Mouse (Mus musculus) heart, embryonic 11.5 days (tissue): ENCODE results near the gene Mettl6. TPM values are rescaled to one million over a fixed set of nuclear protein-coding genes. Genes with fewer than 3 reads are reported as not detected.

ENCODE experiments used
- ATAC-seq: fragments of 200-750 bp; cut with Nextera tagmentation; replicated peaks from 2 replicates; pipeline ENCODE4 v1.8.0; 2017; ENCODE audit warnings: moderate library complexity; ENCODE audit not compliant: insufficient number of reproducible peaks, low FRiP score, low TSS enrichment
- H3K27ac ChIP-seq: fragments of 300-500 bp; sonication (generic); 2 replicates; pipeline ENCODE4 v1.5.1; 2014; ENCODE audit warnings: mild to moderate bottlenecking, low read depth, low read length
- H3K27me3 ChIP-seq: fragments of 300-500 bp; sonication (generic); 2 replicates; pipeline ENCODE4 v1.6.1; 2014; ENCODE audit warnings: mild to moderate bottlenecking, low read length, mixed read lengths; ENCODE audit not compliant: control insufficient read depth, insufficient read depth
- H3K36me3 ChIP-seq: fragments of 300-500 bp; sonication (generic); 2 replicates; pipeline ENCODE4 v1.6.1; 2014; ENCODE audit warnings: mild to moderate bottlenecking, low read length, moderate library complexity, mixed read lengths; ENCODE audit not compliant: control insufficient read depth, insufficient read depth
- H3K4me1 ChIP-seq: fragments of 300-500 bp; sonication (generic); 2 replicates; pipeline ENCODE4 v1.6.1; 2014; ENCODE audit warnings: low read length; ENCODE audit not compliant: control insufficient read depth, insufficient read depth
- H3K4me2 ChIP-seq: fragments of 300-500 bp; sonication (generic); 2 replicates; pipeline ENCODE4 v1.6.1; 2014; ENCODE audit warnings: mild to moderate bottlenecking, moderate library complexity
- H3K4me3 ChIP-seq: fragments of 300-500 bp; sonication (generic); 2 replicates; pipeline ENCODE4 v1.5.1; 2014; ENCODE audit warnings: low read depth, low read length
- H3K9ac ChIP-seq: fragments of 300-500 bp; sonication (generic); 2 replicates; pipeline ENCODE4 v1.6.1; 2014; ENCODE audit warnings: mild to moderate bottlenecking, low read depth, low read length, moderate library complexity
- H3K9me3 ChIP-seq: fragments of 300-500 bp; sonication (generic); replicated peaks from 2 replicates; pipeline ENCODE4 v1.6.1; 2016; ENCODE audit warnings: low read length; ENCODE audit not compliant: control insufficient read depth
- WGBS: fragments of 180-500 bp; shearing (Covaris S2); extraction: QIAGEN DNeasy Blood & Tissue Kit; methylation state at CpG from one replicate; pipeline ENCODE4 v1.1.7; 2014; ENCODE audit not compliant: insufficient replicate concordance; 5-methylcytosine and 5-hydroxymethylcytosine counted together
- polyA plus RNA-seq: library from polyadenylated mRNA; unstranded; fragments of >200 nt; fragmentation: Nextera tagmentation; extraction: Ambion mirVana; gene quantifications from 2 replicates; pipeline ENCODE4 v1.2.1, GENCODE M21; 2014

Gene Mettl6
- polyA plus RNA-seq, 1 experiment from 2014 or later, result 52.2 TPM

- Histone ChIP-seq H3K27me3 (no peaks in the 10 kb centered on the region), H3K36me3 (peaks cover 11% of the 10 kb centered on the region; the same call in 1 of the 2 replicates), H3K4me2 (peak within 1 kb of the TSS; percentile 94), H3K27ac (peak within 1 kb of the TSS; percentile 90), H3K4me1 (peaks cover 18% of the 10 kb centered on the region), H3K9me3 (no peaks in the 10 kb centered on the region), H3K4me3 (peak within 1 kb of the TSS; percentile 98), H3K9ac (peak within 1 kb of the TSS; percentile 98)
- 1% methylated on average over 37 of the region's 37 CpGs for WGBS
- peak; percentile 58 for ATAC-seq
These were observed 378 bp downstream of the Mettl6 start, which contains the start of gene Eaf1 for GRCm38 (mm10) chr14:31494349-31494974. Gene Eaf1, plus strand, starts transcription at chr14:31494399.

- Histone ChIP-seq H3K4me3 (peak overlapping the region; percentile 98), H3K36me3 (peaks cover 11% of the 10 kb centered on the region; the same call in 1 of the 2 replicates), H3K4me1 (peaks cover 18% of the 10 kb centered on the region), H3K4me2 (peak overlapping the region; percentile 94), H3K9me3 (no peaks in the 10 kb centered on the region), H3K27ac (no peak overlapping the region), H3K27me3 (no peaks in the 10 kb centered on the region), H3K9ac (peak overlapping the region; percentile 98)
- ATAC-seq, result no peak
- 42% methylated on average over 9 of the region's 9 CpGs for whole genome bisulfite sequencing
These were observed 939 bp downstream of the Mettl6 start for GRCm38 (mm10) chr14:31493901-31494300.

GRCm38 (mm10) chr14:31488055-31488454 lies 6.8 kb downstream of the Mettl6 start:
- no peaks in the 10 kb centered on the region for H3K27me3 ChIP-seq
- no peaks in the 10 kb centered on the region for H3K4me1 ChIP-seq
- no peak overlapping the region for H3K27ac ChIP-seq
- H3K4me3 ChIP-seq, result no peak overlapping the region
- H3K9ac ChIP-seq, result no peak overlapping the region
- H3K36me3 ChIP-seq, result peaks cover 27% of the 10 kb centered on the region
- no peak for ATAC-seq
- WGBS, result 87% methylated on average over 6 of the region's 6 CpGs
- H3K9me3 ChIP-seq, result no peaks in the 10 kb centered on the region
- H3K4me2 ChIP-seq, result no peak overlapping the region

GRCm38 (mm10) chr14:31486465-31486864 lies 8.4 kb downstream of the Mettl6 start:
- Histone ChIP-seq H3K27ac (no peak overlapping the region), H3K27me3 (no peaks in the 10 kb centered on the region), H3K4me1 (no peaks in the 10 kb centered on the region), H3K4me3 (no peak overlapping the region), H3K9me3 (no peaks in the 10 kb centered on the region), H3K36me3 (peaks cover 35% of the 10 kb centered on the region), H3K9ac (no peak overlapping the region), H3K4me2 (no peak overlapping the region)
- no peak for ATAC-seq
- WGBS, result 83% methylated on average over 4 of the region's 4 CpGs

GRCm38 (mm10) chr14:31482417-31482816 lies 12.4 kb downstream of the Mettl6 start:
- Histone ChIP-seq H3K4me2 (no peak overlapping the region), H3K9me3 (no peaks in the 10 kb centered on the region), H3K36me3 (peaks cover 46% of the 10 kb centered on the region), H3K4me3 (no peak overlapping the region), H3K9ac (no peak overlapping the region), H3K27me3 (no peaks in the 10 kb centered on the region), H3K4me1 (no peaks in the 10 kb centered on the region), H3K27ac (no peak overlapping the region)
- ATAC-seq, result no peak
- 91% methylated on average over 5 of the region's 5 CpGs for WGBS

- H3K9ac ChIP-seq, result no peak overlapping the region
- H3K4me2 ChIP-seq, result no peak overlapping the region
- no peaks in the 10 kb centered on the region for H3K4me1 ChIP-seq
- ATAC-seq, result no peak
- 82% methylated on average over 2 of the region's 2 CpGs for WGBS
- no peaks in the 10 kb centered on the region for H3K9me3 ChIP-seq
- no peak overlapping the region for H3K4me3 ChIP-seq
- no peaks in the 10 kb centered on the region for H3K27me3 ChIP-seq
- no peak overlapping the region for H3K27ac ChIP-seq
- H3K36me3 ChIP-seq, result peaks cover under 1% of the 10 kb centered on the region; the same call in 1 of the 2 replicates
These were observed 21.5 kb downstream of the Mettl6 start for GRCm38 (mm10) chr14:31473297-31473696.

- no peak overlapping the region for H3K4me2 ChIP-seq
- H3K4me1 ChIP-seq, result no peaks in the 10 kb centered on the region
- no peaks in the 10 kb centered on the region for H3K27me3 ChIP-seq
- WGBS, result 9% methylated on average over 5 of the region's 5 CpGs
- H3K4me3 ChIP-seq, result no peak overlapping the region
- H3K9ac ChIP-seq, result no peak overlapping the region
- H3K27ac ChIP-seq, result no peak overlapping the region
- ATAC-seq, result no peak
- no peaks in the 10 kb centered on the region for H3K36me3 ChIP-seq
- no peaks in the 10 kb centered on the region for H3K9me3 ChIP-seq
These were observed 22.3 kb downstream of the Mettl6 start for GRCm38 (mm10) chr14:31472451-31473061.

- no peaks in the 10 kb centered on the region for H3K36me3 ChIP-seq
- H3K4me1 ChIP-seq, result no peaks in the 10 kb centered on the region
- H3K9me3 ChIP-seq, result no peaks in the 10 kb centered on the region
- H3K4me2 ChIP-seq, result no peak overlapping the region
- H3K27ac ChIP-seq, result no peak overlapping the region
- H3K4me3 ChIP-seq, result no peak overlapping the region
- WGBS, result 56% methylated on average over 4 of the region's 4 CpGs
- no peak overlapping the region for H3K9ac ChIP-seq
- no peak for ATAC-seq
- no peaks in the 10 kb centered on the region for H3K27me3 ChIP-seq
These were observed 25.1 kb downstream of the Mettl6 start for GRCm38 (mm10) chr14:31469711-31470110.

GRCm38 (mm10) chr14:31464176-31464575 lies 30.7 kb downstream of the Mettl6 start:
- H3K27me3 ChIP-seq, result no peaks in the 10 kb centered on the region
- no peaks in the 10 kb centered on the region for H3K9me3 ChIP-seq
- no peaks in the 10 kb centered on the region for H3K4me1 ChIP-seq
- 53% methylated on average over 8 of the region's 8 CpGs for whole genome bisulfite sequencing
- ATAC-seq, result no peak
- no peak overlapping the region for H3K9ac ChIP-seq
- no peak overlapping the region for H3K4me3 ChIP-seq
- no peaks in the 10 kb centered on the region for H3K36me3 ChIP-seq
- no peak overlapping the region for H3K27ac ChIP-seq
- H3K4me2 ChIP-seq, result no peak overlapping the region
